Mouse (Mus musculus) hindbrain, embryonic 12.5 days (tissue): ENCODE results near the gene Trappc6a. TPM values are rescaled to one million over a fixed set of nuclear protein-coding genes. Genes with fewer than 3 reads are reported as not detected.
A peak's percentile ranks its signal among the peaks of the same experiment; 100 is the strongest.

ENCODE experiments used
- ATAC-seq: fragments of 200-750 bp; cut with Nextera tagmentation; 2 replicates; pipeline ENCODE4 v1.8.0; 2017; ENCODE audit warnings: moderate TSS enrichment; ENCODE audit not compliant: low FRiP score
- H3K27ac ChIP-seq: fragments of 300-500 bp; sonication (generic); 2 replicates; pipeline ENCODE4 v1.5.1; 2016; ENCODE audit warnings: mild to moderate bottlenecking
- H3K27me3 ChIP-seq: fragments of 300-500 bp; sonication (generic); 2 replicates; pipeline ENCODE4 v1.6.1; 2016; ENCODE audit warnings: mild to moderate bottlenecking
- H3K36me3 ChIP-seq: fragments of 300-500 bp; sonication (generic); 2 replicates; pipeline ENCODE4 v1.6.1; 2016; ENCODE audit warnings: mild to moderate bottlenecking
- H3K4me1 ChIP-seq: fragments of 300-500 bp; sonication (generic); 2 replicates; pipeline ENCODE4 v1.6.1; 2016
- H3K4me2 ChIP-seq: fragments of 300-500 bp; sonication (generic); replicated peaks from 2 replicates; pipeline ENCODE4 v1.6.1; 2016; ENCODE audit warnings: mild to moderate bottlenecking
- H3K4me3 ChIP-seq: fragments of 300-500 bp; sonication (generic); 2 replicates; pipeline ENCODE4 v1.5.1; 2016; ENCODE audit warnings: mild to moderate bottlenecking
- H3K9ac ChIP-seq: fragments of 300-500 bp; sonication (generic); 2 replicates; pipeline ENCODE4 v1.6.1; 2016; ENCODE audit warnings: mild to moderate bottlenecking, moderate library complexity
- H3K9me3 ChIP-seq: fragments of 300-500 bp; sonication (generic); replicated peaks from 2 replicates; pipeline ENCODE4 v1.6.1; 2016; ENCODE audit warnings: mild to moderate bottlenecking
- WGBS: fragments of 180-500 bp; shearing (Covaris S2); methylation state at CpG from one replicate; pipeline ENCODE4 v1.1.7; 2016; 5-methylcytosine and 5-hydroxymethylcytosine counted together
- polyA plus RNA-seq: library from polyadenylated mRNA; unstranded; fragments of >200 nt; fragmentation: Nextera tagmentation; extraction: Ambion mirVana; gene quantifications from 2 replicates; pipeline ENCODE4 v1.2.1, GENCODE M21; 2016

Trappc6a gene
- polyA plus RNA-seq, 1 experiment from 2014 or later = 48.1 TPM

GRCm38 (mm10) chr7:19557982-19558900 is 50.0 kb downstream of the Trappc6a start:
- Histone ChIP-seq H3K36me3 (peaks cover 20% of the 10 kb centered on the region), H3K4me2 (no peak overlapping the region), H3K4me3 (0 out of 2 replicates have a peak overlapping the region, but pooled peaks have one; percentile 0), H3K9me3 (no peaks in the 10 kb centered on the region), H3K9ac (peak overlapping the region; percentile 29; the same call in 1 of the 2 replicates), H3K4me1 (peaks cover 39% of the 10 kb centered on the region), H3K27ac (no peak overlapping the region), H3K27me3 (no peaks in the 10 kb centered on the region)
- WGBS = 94% methylated on average over 6 of the region's 6 CpGs
- ATAC-seq = no peak

- H3K27ac ChIP-seq = no peak overlapping the region
- ATAC-seq = no peak
- peaks cover 13% of the 10 kb centered on the region for H3K36me3 ChIP-seq
- peak overlapping the region; percentile 1; the same call in 1 of the 2 replicates for H3K4me2 ChIP-seq
- 62% methylated on average over 2 of the region's 2 CpGs for WGBS
- no peaks in the 10 kb centered on the region for H3K9me3 ChIP-seq
- H3K4me1 ChIP-seq = peaks cover 43% of the 10 kb centered on the region
- no peaks in the 10 kb centered on the region for H3K27me3 ChIP-seq
- peak overlapping the region; percentile 29; the same call in 1 of the 2 replicates for H3K9ac ChIP-seq
- 0 out of 2 replicates have a peak overlapping the region, but pooled peaks have one; percentile 0 for H3K4me3 ChIP-seq
Observed at GRCm38 (mm10) chr7:19558965-19559364, 50.8 kb downstream of the Trappc6a start.

- no peaks in the 10 kb centered on the region for H3K27me3 ChIP-seq
- no peak for ATAC-seq
- WGBS = 29% methylated on average over 11 of the region's 11 CpGs
- H3K36me3 ChIP-seq = peaks cover 25% of the 10 kb centered on the region
- peaks cover 43% of the 10 kb centered on the region for H3K4me1 ChIP-seq
- H3K27ac ChIP-seq = no peak overlapping the region
- peak overlapping the region; percentile 99 for H3K4me2 ChIP-seq
- H3K4me3 ChIP-seq = peak overlapping the region; percentile 98
- peak overlapping the region; percentile 96 for H3K9ac ChIP-seq
- no peaks in the 10 kb centered on the region; the same call in 1 of the 2 replicates for H3K9me3 ChIP-seq
Observed at GRCm38 (mm10) chr7:19560491-19561260, 52.5 kb downstream of the Trappc6a start.

DNA sequence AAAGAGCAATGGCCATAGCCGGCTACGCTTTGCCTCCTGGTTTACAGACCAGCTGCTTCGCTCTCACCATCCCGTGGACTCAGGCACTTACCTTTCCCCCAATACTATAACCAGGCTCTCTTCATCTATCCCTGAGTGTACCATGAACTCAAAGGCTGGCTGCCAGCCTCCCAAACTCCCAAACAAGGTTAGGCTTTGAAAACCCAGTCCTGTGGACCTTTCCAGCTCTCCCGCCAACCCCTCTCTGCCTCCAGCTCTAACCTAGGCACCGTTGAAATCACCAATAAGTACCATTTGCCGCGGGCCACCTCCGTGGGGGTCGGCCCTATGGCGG is 53.2 kb downstream of the Trappc6a start:
- Histone ChIP-seq H3K36me3 (peaks cover 27% of the 10 kb centered on the region), H3K9ac (peak overlapping the region; percentile 96), H3K4me1 (peaks cover 43% of the 10 kb centered on the region), H3K27me3 (no peaks in the 10 kb centered on the region), H3K9me3 (no peaks in the 10 kb centered on the region; the same call in 1 of the 2 replicates), H3K4me2 (peak overlapping the region; percentile 99), H3K4me3 (peak overlapping the region; percentile 98), H3K27ac (peak overlapping the region; percentile 95)
- ATAC-seq = no peak; the same call in 1 of the 2 replicates
- WGBS = under 1% methylated on average over 11 of the region's 11 CpGs

- Histone ChIP-seq H3K4me2 (peak overlapping the region; percentile 99), H3K9me3 (no peaks in the 10 kb centered on the region; the same call in 1 of the 2 replicates), H3K4me3 (peak overlapping the region; percentile 98), H3K27me3 (no peaks in the 10 kb centered on the region), H3K4me1 (peaks cover 43% of the 10 kb centered on the region), H3K27ac (peak overlapping the region; percentile 95), H3K36me3 (peaks cover 25% of the 10 kb centered on the region), H3K9ac (peak overlapping the region; percentile 96)
- under 1% methylated on average over 102 of the region's 102 CpGs for WGBS
- peak; percentile 87 for ATAC-seq
Observed at GRCm38 (mm10) chr7:19561765-19562642, 53.8 kb downstream of the Trappc6a start.

- ATAC-seq = peak; percentile 35; the same call in 1 of the 2 replicates
- 3% methylated on average over 19 of the region's 19 CpGs for WGBS
- H3K36me3 ChIP-seq = peaks cover 19% of the 10 kb centered on the region
- H3K27ac ChIP-seq = peak within 1 kb of the TSS; percentile 95
- H3K4me1 ChIP-seq = peaks cover 43% of the 10 kb centered on the region
- peak within 1 kb of the TSS; percentile 99 for H3K4me2 ChIP-seq
- peak within 1 kb of the TSS; percentile 98 for H3K4me3 ChIP-seq
- H3K27me3 ChIP-seq = no peaks in the 10 kb centered on the region
- peak within 1 kb of the TSS; percentile 96 for H3K9ac ChIP-seq
- no peaks in the 10 kb centered on the region; the same call in 1 of the 2 replicates for H3K9me3 ChIP-seq
Observed at GRCm38 (mm10) chr7:19562643-19563410, 54.6 kb downstream of the Trappc6a start, which contains the start of gene Ppp1r37. Gene Ppp1r37, minus strand, starts transcription at chr7:19563076.

DNA sequence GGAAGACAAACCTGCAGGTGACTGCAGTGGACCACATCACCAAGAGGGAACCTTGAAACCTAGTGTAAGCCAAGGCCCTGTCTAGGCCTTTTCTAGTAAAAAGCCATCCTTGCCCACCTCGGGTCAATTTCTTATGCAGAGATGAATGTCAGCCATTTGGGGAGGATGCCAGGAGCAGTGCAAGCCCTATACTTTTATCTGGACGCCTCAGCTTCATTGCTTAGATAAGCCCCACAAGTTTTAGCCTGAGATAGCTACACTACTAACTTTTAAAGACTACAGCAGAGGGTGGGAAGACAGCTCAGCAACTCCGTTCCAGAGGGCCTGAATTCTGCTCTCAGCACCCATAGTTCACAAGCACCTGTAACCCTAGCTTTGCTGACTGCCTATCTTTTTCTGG is 55.7 kb downstream of the Trappc6a start:
- no peak overlapping the region for H3K9ac ChIP-seq
- H3K27me3 ChIP-seq = no peaks in the 10 kb centered on the region
- H3K9me3 ChIP-seq = no peaks in the 10 kb centered on the region; the same call in 1 of the 2 replicates
- 88% methylated on average over 3 of the region's 3 CpGs for WGBS
- no peak overlapping the region for H3K4me3 ChIP-seq
- no peak for ATAC-seq
- peaks cover 25% of the 10 kb centered on the region for H3K36me3 ChIP-seq
- H3K27ac ChIP-seq = 0 out of 2 replicates have a peak overlapping the region, but pooled peaks have one; percentile 3
- peak overlapping the region; percentile 99; the same call in 1 of the 2 replicates for H3K4me2 ChIP-seq
- peaks cover 33% of the 10 kb centered on the region for H3K4me1 ChIP-seq

- WGBS = 90% methylated on average over 4 of the region's 4 CpGs
- Histone ChIP-seq H3K27me3 (no peaks in the 10 kb centered on the region), H3K4me1 (peaks cover 27% of the 10 kb centered on the region), H3K36me3 (peaks cover 31% of the 10 kb centered on the region), H3K27ac (no peak overlapping the region), H3K4me3 (no peak overlapping the region), H3K4me2 (no peak overlapping the region), H3K9me3 (no peaks in the 10 kb centered on the region; the same call in 1 of the 2 replicates), H3K9ac (no peak overlapping the region)
- ATAC-seq = no peak
Observed at GRCm38 (mm10) chr7:19564455-19564854, 56.3 kb downstream of the Trappc6a start.
